Mouse (Mus musculus): ENCODE measurements around the gene Mlh3. TPM values are rescaled to one million over a fixed set of nuclear protein-coding genes. Genes with fewer than 3 reads are reported as not detected.

Gene Mlh3
- total RNA-seq, 2 experiments from 2014 or later, result 12.3 to 13.3 TPM

GRCm38 (mm10) chr12:85233376-85234358 lies 36.7 kb downstream of the Mlh3 start:
- DNase-seq (ENCODE audit: low spot score in 2 of 2), result no peak

GRCm38 (mm10) chr12:85227876-85228599 lies 42.4 kb downstream of the Mlh3 start:
- no peak for DNase-seq (ENCODE audit: low spot score in 2 of 2)

GRCm38 (mm10) chr12:85227227-85227626 lies 43.2 kb downstream of the Mlh3 start:
- no peak for DNase-seq (ENCODE audit: low spot score in 2 of 2)

GRCm38 (mm10) chr12:85219905-85220290 lies 50.5 kb downstream of the Mlh3 start:
- DNase-seq (ENCODE audit: low spot score in 2 of 2), result no peak

GRCm38 (mm10) chr12:85219236-85219904 lies 51.0 kb downstream of the Mlh3 start, which contains the start of gene Eif2b2:
TSS of gene Eif2b2 (plus strand) at chr12:85219481.
- peak; percentile 98 to 99 for DNase-seq (ENCODE audit: low spot score in 2 of 2)

GRCm38 (mm10) chr12:85217733-85218310 lies 52.6 kb downstream of the Mlh3 start:
- no peak for DNase-seq (ENCODE audit: low spot score in 2 of 2)

GRCm38 (mm10) chr12:85215031-85215430 lies 55.4 kb downstream of the Mlh3 start:
- no peak for DNase-seq (ENCODE audit: low spot score in 2 of 2)

- DNase-seq (ENCODE audit: low spot score in 2 of 2), result no peak
Observed at GRCm38 (mm10) chr12:85208687-85209199, 61.7 kb downstream of the Mlh3 start.

GRCm38 (mm10) chr12:85205425-85205824 lies 65.0 kb downstream of the Mlh3 start:
- no peak for DNase-seq (ENCODE audit: low spot score in 2 of 2)

- no peak for DNase-seq (ENCODE audit: low spot score in 2 of 2)
Observed at GRCm38 (mm10) chr12:85204105-85204504, 66.3 kb downstream of the Mlh3 start.

- no peak for DNase-seq (ENCODE audit: low spot score in 2 of 2)
Observed at GRCm38 (mm10) chr12:85203699-85204098, 66.7 kb downstream of the Mlh3 start.

- no peak for DNase-seq (ENCODE audit: low spot score in 2 of 2)
Observed at GRCm38 (mm10) chr12:85202191-85202590, 68.2 kb downstream of the Mlh3 start.

- DNase-seq (ENCODE audit: low spot score in 2 of 2), result no peak
Observed at GRCm38 (mm10) chr12:85201830-85202147, 68.6 kb downstream of the Mlh3 start.

GRCm38 (mm10) chr12:85200929-85201829 lies 69.2 kb downstream of the Mlh3 start:
- DNase-seq (ENCODE audit: low spot score in 2 of 2), result peak; percentile 38 to 43

- no peak for DNase-seq (ENCODE audit: low spot score in 2 of 2)
Observed at GRCm38 (mm10) chr12:85199954-85200353, 70.4 kb downstream of the Mlh3 start.

- DNase-seq (ENCODE audit: low spot score in 2 of 2), result no peak
Observed at GRCm38 (mm10) chr12:85197936-85198335, 72.5 kb downstream of the Mlh3 start.

GRCm38 (mm10) chr12:85197371-85197770 lies 73.0 kb downstream of the Mlh3 start:
- no peak for DNase-seq (ENCODE audit: low spot score in 2 of 2)

GRCm38 (mm10) chr12:85196191-85196590 lies 74.2 kb downstream of the Mlh3 start:
- DNase-seq (ENCODE audit: low spot score in 2 of 2), result no peak

- no peak for DNase-seq (ENCODE audit: low spot score in 2 of 2)
Observed at GRCm38 (mm10) chr12:85195086-85195485, 75.3 kb downstream of the Mlh3 start.

GRCm38 (mm10) chr12:85194623-85195018 lies 75.8 kb downstream of the Mlh3 start:
- peak; percentile 76 to 81 for DNase-seq (ENCODE audit: low spot score in 2 of 2)

Data from layer of hippocampus, postnatal 10 days (tissue).